Mouse (Mus musculus): ENCODE data around the gene Exoc4. TPM values are rescaled to one million over a fixed set of nuclear protein-coding genes. Genes with fewer than 3 reads are reported as not detected.

Exoc4 gene
- 10 to 100 TPM; 73.9 to 75.0 TPM for total RNA-seq (2023)

DNA sequence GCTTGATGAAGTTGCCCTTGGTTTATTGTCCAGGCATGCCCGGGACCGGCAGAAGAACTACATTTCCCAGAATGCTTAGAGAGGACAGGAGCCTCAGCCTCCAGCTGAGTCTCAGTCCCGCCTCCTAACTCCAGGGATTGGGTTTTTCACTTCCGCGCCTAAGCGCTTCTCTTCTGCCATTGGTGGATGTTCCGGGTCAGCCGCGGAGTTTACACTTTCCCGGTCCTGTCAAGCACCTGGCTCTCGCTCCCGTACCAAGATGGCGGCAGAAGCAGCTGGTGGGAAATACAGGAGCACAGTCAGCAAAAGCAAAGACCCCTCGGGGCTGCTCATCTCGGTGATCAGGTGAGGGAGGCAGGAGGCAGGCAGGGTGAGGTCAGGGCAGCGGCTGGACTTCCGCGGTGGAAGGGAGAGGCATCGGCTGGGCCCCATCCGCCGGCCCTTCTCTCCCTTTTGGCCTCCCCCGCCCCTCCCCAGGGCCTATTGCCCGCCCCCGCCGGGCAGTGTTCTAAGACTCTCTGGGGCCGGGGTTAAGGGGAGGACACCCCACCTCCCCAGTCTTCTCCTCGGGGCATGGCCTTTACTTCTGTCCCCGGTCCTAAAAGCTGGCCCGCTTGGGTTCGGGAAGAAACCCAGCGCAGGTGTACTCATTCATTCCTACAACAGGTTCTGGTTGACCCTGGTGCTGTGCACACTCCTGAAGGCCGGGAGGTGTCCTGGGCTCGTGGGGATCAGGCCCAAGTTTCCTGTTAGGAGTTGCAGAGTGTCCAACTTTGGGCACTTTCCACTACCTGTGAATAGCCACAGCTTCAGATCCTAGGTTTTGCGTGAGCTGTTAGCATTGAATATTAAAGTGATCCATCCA lies at the start of gene Exoc4:
Gene Exoc4, plus strand, starts transcription at position 192 of the 865 bp plus-strand sequence.

Other genes starting within 250 kb of the Exoc4 start
- gene Chchd3, start 188.8 kb upstream of the Exoc4 start, total RNA-seq (2023): 10 to 100 TPM; 69.6 to 70.1 TPM